Mouse (Mus musculus) thymus, adult 2 months (tissue): ENCODE results near the gene Erbb2.

Experiments used
- CTCF ChIP-seq: fragments of 200-500 bp; IDR thresholded peaks from 2 replicates; pipeline ENCODE4 v1.5.1; 2012; ENCODE audit warnings: mild to moderate bottlenecking, control low read depth, low read length, moderate library complexity, borderline replicate concordance; ENCODE audit not compliant: control insufficient read depth, poor library complexity, insufficient read depth; ENCODE audit errors: extremely low read depth
- POLR2A ChIP-seq: fragments of 200-500 bp; IDR thresholded peaks from 2 replicates; pipeline ENCODE4 v1.6.1; 2012; ENCODE audit warnings: mild to moderate bottlenecking, low read length, control low read depth, moderate library complexity; ENCODE audit not compliant: control insufficient read depth, poor library complexity, insufficient read depth; ENCODE audit errors: extremely low read depth

DNA sequence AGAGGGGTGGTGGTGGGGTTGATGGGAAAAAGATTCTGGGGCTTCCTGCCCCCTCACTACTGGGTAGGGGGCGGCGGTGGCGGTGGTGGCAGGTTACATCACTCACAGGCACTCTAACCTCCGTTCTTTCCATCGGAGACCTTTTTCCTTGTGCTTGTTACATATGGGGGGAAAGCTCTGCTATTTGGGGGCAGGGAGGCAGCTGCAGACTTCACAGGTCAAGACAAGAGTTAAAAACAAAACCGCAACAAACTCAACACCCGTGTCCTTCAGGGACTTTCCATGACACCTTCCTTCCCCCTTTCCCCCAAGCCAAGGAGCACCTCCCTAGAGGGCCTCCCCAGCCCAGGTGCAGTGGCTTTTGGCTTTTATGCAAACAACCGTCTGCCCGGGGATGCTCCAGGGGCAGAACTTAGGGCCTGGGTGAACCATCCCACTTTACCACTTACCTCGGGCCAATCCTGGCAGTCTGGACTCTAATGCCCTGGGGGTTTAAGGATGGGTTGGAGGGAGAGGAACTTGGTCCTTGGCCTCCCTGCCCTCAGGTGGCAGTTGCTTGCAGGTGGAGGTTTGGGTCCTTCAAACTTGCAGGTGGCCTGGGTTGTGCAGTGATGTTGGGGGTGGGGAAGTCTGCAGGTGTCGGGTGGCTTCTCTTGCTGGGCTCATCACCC is 46.9 kb downstream of the Erbb2 start:
- no peak; the same call in 1 of the 2 replicates for TF ChIP-seq CTCF
- 0 out of 2 replicates have a peak, but pooled peaks have one; percentile 13 for TF ChIP-seq POLR2A
